Mouse (Mus musculus): ENCODE data around the gene Ssx2ip.

Ssx2ip gene

DNA sequence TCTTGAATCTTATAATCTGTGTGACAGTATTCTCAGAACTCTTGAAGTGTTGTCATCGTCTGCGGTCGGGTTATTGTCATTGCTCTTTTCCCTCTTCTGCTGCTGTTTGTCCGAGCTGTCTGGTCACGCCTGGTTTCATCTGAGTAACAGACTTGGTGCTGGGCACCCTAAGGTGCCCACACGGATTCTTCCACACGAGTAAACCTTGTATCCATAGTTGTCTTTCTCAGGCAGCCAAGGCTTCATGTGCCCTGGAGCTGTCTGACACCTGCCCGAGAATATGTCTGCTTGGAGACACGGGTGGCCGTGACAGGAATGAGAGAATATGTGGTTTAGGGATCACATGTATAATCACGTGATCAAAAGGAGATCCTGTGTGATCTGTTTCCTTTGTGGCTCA lies 31.1 kb downstream of the Ssx2ip start:
- in situ Hi-C loops (cut with MboI), result no loop called here

DNA sequence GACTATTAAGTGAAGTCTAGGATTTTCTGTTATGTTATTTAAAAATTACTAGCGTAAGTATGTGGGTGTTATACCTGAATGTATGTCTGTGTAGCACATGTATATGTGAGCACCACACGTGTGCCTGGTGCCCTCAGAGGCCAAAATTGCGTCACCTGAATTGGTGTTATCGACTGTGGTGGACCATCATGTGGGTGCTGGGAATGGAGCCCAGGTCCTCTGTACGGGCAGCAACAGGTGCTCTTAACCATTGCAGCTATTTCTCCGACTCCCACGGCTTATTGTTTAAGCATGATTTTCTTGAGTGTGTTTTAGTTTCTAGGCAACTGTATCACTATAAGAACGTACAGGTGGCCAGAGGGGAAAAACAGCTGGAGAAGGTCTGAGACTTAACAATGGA lies 31.7 kb downstream of the Ssx2ip start:
- in situ Hi-C loops (cut with MboI), result no loop called here

GRCm38 (mm10) chr3:146440011-146440410 lies 35.6 kb downstream of the Ssx2ip start:
- in situ Hi-C loops (cut with MboI), result no loop called here

DNA sequence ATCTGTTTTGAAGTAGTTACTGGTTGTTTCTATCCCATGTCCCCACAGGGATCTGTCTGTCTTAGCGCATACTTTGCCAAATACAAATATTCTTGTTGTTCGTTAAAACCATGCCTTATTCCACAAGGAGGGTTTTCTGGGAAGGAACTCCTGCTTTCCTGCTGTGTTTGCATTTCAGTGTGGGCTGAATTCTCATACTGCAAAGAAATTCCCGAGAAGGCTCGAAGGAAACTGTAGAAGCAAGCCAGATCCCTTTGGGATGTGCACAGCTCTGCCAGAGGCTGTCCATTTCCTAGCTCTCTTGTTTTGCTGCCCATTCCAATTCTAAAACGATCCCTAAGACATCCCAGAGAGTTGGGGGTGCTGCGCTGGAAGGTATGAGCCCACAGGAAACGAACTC lies 36.0 kb downstream of the Ssx2ip start:
- in situ Hi-C loops (cut with MboI), result no loop called here

DNA sequence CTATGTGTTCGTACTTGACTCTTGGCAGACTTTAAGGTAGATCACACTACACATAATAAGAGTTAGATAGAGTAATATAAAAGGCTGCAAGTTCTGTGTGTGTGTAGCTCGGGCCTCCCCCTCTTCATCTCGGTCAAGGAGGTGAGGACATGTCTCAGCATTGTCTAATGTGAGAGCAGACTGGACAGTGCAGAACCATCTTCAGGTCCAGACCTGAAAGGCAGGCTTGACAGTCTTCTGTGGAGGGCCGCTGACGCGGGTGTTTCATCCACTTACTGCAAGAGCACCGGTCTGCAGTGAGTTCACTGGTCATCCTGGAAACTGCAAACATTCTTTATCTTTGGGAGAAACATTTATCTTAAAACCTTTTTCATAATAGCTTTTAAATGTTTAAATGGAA lies 38.0 kb downstream of the Ssx2ip start:
- in situ Hi-C loops (cut with MboI), result no loop called here

GRCm38 (mm10) chr3:146442936-146443335 lies 38.5 kb downstream of the Ssx2ip start:
- in situ Hi-C loops (cut with MboI), result no loop called here

DNA sequence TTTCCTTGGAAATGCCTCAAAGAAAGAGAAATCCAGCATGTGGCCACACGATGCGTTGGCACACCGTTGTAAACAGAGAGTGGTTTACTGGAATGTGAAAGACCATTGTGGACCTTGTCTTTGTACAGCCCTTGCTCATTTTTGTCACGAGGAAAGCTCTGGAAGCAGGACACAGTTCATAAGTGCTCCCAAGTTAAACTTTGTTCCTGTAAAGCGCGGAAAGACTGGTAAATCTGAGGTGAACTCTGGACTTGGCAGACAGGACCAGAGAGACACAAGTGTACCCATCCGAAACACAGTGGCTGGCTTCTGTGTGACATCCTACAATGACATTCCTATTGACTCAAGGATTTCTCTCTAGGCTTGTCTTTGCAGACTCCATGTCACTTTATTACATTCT lies 38.9 kb downstream of the Ssx2ip start:
- in situ Hi-C loops (cut with MboI), result no loop called here

DNA sequence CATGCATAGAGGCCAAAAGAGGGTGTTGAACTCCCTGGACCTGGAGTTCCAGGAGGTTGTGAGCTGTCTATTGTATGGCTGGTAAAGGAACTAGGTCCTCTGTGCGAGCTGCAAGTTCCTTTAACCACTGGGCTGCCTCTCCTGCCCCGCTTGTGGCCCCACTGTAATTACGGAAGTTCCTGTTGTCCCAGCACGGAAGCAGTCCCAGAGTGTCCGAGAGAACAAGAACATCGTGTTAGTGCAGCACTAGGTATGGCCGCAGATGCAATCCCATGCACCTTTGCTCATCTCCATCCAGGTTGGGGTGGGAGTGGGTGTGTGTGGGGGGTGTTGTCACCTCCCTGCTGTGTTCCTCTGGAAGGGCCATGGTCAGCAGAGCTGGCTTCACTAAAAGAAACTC lies 40.4 kb downstream of the Ssx2ip start:
- in situ Hi-C loops (cut with MboI), result no loop called here

GRCm38 (mm10) chr3:146447156-146447555 lies 42.7 kb downstream of the Ssx2ip start:
- in situ Hi-C loops (cut with MboI), result no loop called here

- in situ Hi-C loops (cut with MboI), result no loop called here
Observed at GRCm38 (mm10) chr3:146447598-146447997, 43.2 kb downstream of the Ssx2ip start.

GRCm38 (mm10) chr3:146448372-146448771 lies 43.9 kb downstream of the Ssx2ip start:
- in situ Hi-C loops (cut with MboI), result no loop called here

DNA sequence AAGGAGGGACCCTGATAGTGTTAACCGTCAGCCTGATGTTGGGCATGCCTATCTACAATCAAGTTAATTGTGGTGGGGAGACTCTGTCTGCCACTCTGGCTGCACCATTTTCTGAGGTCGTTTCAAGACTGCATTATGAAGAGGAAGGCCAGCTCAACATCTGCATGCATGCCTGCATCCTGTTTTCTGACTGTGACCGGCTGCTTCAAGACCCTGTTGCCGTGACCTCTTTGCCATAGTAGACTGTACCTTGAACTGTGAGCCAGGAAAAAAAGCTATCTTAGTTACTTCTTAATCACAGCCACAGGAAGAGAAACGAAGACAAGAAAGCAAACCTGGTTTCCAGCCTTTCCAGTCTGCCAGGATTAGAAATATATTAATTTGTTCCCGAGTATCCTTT lies 44.5 kb downstream of the Ssx2ip start:
- in situ Hi-C loops (cut with MboI), result no loop called here

GRCm38 (mm10) chr3:146449745-146450250 lies 45.4 kb downstream of the Ssx2ip start, which contains the start of gene Ctbs:
Gene Ctbs, plus strand, starts transcription at chr3:146449795.
- in situ Hi-C loops (cut with MboI), result no loop called here

DNA sequence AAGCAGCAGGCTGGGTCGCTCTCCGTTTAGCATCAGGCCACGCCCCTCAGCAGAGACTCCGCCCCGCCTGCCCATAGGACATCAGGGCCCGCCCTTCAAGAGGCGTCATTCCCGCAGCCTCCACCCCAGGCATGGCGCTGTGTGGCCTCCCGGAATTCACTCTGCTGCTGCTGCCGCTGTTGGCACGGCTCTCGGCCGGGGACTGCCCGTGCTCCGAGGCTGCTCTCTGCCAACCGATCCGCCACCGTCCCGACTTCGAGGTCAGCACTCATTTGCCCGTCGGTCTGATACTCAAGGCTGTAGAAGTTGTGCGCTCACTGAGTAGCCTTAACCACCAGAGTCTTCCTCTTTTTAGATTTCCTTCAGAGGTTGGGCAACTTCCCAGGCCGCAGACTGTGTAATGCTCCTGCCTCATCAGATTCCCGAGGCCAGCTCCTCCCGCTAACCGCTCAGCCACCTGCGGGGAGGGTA lies 46.0 kb downstream of the Ssx2ip start:
- in situ Hi-C loops (cut with MboI), result no loop called here

DNA sequence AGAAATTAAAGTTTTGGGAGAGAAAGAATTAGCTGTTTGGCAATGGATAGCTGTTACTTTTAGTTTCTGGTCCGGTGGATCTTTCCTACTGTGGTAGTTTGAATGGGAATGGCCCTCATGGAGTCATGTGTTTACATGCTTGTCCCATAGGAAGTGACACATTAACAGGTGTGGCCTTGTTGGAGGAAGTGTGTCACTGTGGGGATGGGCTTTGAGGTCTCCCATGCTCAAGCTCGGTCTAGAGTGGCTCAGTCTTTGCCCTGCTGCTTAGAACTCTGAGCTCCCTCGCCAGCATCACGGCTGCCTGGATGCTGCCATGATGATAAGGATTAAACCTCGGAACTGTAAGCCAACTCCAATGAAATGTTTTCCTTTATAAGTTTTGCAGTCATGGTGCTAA lies 46.9 kb downstream of the Ssx2ip start:
- in situ Hi-C loops (cut with MboI), result no loop called here

DNA sequence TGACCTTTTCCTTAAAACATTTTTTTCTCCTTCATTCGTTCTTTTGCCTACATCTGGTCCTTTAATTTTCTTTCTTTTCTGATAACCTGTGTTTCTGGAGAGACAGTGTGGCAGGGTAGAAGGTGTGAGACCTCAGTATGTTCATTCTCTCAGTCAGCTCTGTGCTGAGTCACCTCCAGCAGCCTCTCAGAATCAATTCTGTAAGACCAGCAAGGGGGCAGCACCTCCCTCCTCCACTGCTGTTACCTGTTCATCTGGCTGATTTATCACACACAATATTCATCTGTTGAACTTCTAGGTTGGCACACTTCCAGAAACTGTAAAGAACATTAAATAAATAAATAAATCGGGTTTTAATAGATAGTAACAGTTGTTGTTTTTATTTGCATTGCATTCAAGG lies 58.5 kb downstream of the Ssx2ip start:
- in situ Hi-C loops (cut with MboI), result no loop called here

DNA sequence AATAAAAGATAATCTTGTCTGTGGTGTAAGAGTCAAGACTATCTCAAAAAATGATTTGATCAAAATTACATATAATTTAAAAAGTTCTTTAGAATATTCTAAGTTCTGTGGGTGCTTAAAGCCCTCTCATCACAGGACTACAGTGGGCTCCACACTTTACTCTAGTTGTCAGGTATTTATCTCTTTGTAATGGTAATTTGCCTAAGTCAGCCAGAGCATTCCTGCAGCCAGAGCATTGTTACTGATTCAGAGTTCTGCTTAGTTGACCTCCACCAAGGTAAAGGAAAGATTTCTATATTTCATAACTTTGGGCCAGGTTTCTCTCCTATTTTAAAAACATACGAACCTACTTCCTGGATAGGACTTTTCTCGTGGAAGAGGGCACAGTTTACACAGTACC lies 64.8 kb downstream of the Ssx2ip start:
- in situ Hi-C loops (cut with MboI), result no loop called here

GRCm38 (mm10) chr3:146472657-146473056 lies 68.2 kb downstream of the Ssx2ip start:
- in situ Hi-C loops (cut with MboI), result no loop called here

DNA sequence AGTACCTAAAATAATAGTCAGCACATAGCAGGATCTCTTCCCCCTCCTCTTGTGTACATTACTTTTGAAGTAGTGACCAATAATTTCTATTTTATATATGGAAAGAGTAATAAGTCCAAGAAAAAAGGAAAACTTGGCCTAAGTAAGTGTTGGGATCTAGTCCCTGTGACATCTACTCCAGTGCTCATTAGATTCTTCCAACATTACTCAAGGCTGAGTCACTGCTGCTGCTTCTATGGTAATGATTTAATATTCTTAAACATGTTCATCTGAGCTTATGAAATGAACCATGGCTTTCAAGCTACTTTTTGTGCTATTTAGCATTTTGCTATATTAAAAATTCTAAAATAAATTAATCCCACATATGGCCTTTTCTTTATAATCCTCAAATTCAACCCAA lies 69.3 kb downstream of the Ssx2ip start:
- in situ Hi-C loops (cut with MboI), result no loop called here

GRCm38 (mm10) chr3:146474428-146474827 lies 70.0 kb downstream of the Ssx2ip start:
- in situ Hi-C loops (cut with MboI), result no loop called here

- in situ Hi-C loops (cut with MboI), result no loop called here
Observed at GRCm38 (mm10) chr3:146482044-146482443, 77.6 kb downstream of the Ssx2ip start.

DNA sequence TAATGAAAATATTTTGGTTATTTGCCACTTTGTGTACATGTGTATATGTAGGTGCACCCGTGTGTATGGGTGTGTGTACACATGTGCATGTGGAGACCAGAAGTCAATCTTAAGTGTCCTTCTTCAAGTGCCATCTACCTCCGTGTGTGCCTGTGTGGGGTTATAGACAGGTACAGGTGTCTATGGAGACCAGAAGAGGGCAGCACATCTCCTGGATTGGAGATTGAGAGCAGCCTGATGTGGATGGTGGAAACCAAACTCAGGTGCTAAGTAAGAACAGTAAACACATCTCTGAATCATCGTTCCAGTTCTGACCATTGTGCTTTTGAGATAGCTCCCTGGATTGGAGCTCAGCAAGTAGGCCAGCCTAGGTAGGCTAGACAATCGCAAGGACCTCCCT lies 82.0 kb downstream of the Ssx2ip start:
- in situ Hi-C loops (cut with MboI), result no loop called here
